Mouse (Mus musculus): ENCODE measurements at regions not wholly inside any gene's neighbourhood (a gene's known extent, or its start where the extent isn't known, plus 50 kb on each side); places are given as distances from the start of the nearest gene placed in this dataset.

- TF ChIP-seq POLR2A (IDR thresholded peaks at IDR 0.05; ENCODE audit: insufficient read depth, low read depth, low read length) (no peak), CTCF (IDR thresholded peaks at IDR 0.05; ENCODE audit: insufficient read depth, low read depth, low read length) (no peak)
Observed at GRCm38 (mm10) chr7:113146526-113146925, 60.7 kb upstream of the Arntl start.

Data from olfactory bulb, adult 2 months (tissue).